Comparison of ENCODE assay signal across 22 mouse cellular contexts in genomic region chr7:51247695-51248094, GRCm38 (mm10).
A peak's percentile ranks its signal among the peaks of the same experiment; 100 is the strongest.
DNase-seq lines count a peak whose midpoint lies in the region; ATAC-seq lines count a peak whose summit lies in the region.
"Had no signal": no experiment of that assay in that cellular context is flagged by ENCODE, and none has a peak within 500 bp of the region (broad histone marks: within the 10 kb centered on the region; RNA-seq: fewer than 3 reads in every experiment).

No protein-coding gene starts in this region.

- no peaks in the 10 kb centered on the region for H3K4me1 ChIP-seq in neural tube, embryonic 11.5 days (ENCODE audit: control insufficient read depth, insufficient read depth, low read length)
- no peaks in the 10 kb centered on the region for H3K4me1 ChIP-seq in neural tube, embryonic 15.5 days
- H3K4me1 ChIP-seq in neural tube, embryonic 12.5 days, result no peaks in the 10 kb centered on the region
- no peaks in the 10 kb centered on the region for H3K4me1 ChIP-seq in neural tube, embryonic 13.5 days (replicated peaks)
- H3K4me1 ChIP-seq in neural tube, embryonic 14.5 days (ENCODE audit: control insufficient read depth, insufficient read depth, low read length), result no peaks in the 10 kb centered on the region

- H3K27me3 ChIP-seq in neural tube, embryonic 11.5 days (ENCODE audit: control insufficient read depth, insufficient read depth, low read length), result no peaks in the 10 kb centered on the region
- no peaks in the 10 kb centered on the region for H3K27me3 ChIP-seq in neural tube, embryonic 15.5 days (replicated peaks)
- no peaks in the 10 kb centered on the region for H3K27me3 ChIP-seq in neural tube, embryonic 12.5 days (replicated peaks)
- no peaks in the 10 kb centered on the region for H3K27me3 ChIP-seq in neural tube, embryonic 13.5 days
- H3K27me3 ChIP-seq in neural tube, embryonic 14.5 days (ENCODE audit: control insufficient read depth, insufficient read depth, low read length), result no peaks in the 10 kb centered on the region
- H3K27me3 ChIP-seq: CH12.LX, Patski had no signal

- H3K27ac ChIP-seq in neural tube, embryonic 11.5 days (ENCODE audit: low read depth, low read length), result no peak overlapping the region
- H3K27ac ChIP-seq in neural tube, embryonic 15.5 days (replicated peaks), result no peak overlapping the region
- no peak overlapping the region for H3K27ac ChIP-seq in neural tube, embryonic 12.5 days
- H3K27ac ChIP-seq in neural tube, embryonic 13.5 days (replicated peaks), result no peak overlapping the region
- no peak overlapping the region for H3K27ac ChIP-seq in neural tube, embryonic 14.5 days (ENCODE audit: low read depth, low read length)

- no peaks in the 10 kb centered on the region for H3K9me3 ChIP-seq in neural tube, embryonic 11.5 days (ENCODE audit: control insufficient read depth, low read length)
- no peaks in the 10 kb centered on the region for H3K9me3 ChIP-seq in neural tube, embryonic 15.5 days (replicated peaks)
- no peaks in the 10 kb centered on the region for H3K9me3 ChIP-seq in neural tube, embryonic 12.5 days
- no peaks in the 10 kb centered on the region for H3K9me3 ChIP-seq in neural tube, embryonic 13.5 days
- no peaks in the 10 kb centered on the region for H3K9me3 ChIP-seq in neural tube, embryonic 14.5 days (ENCODE audit: control insufficient read depth, low read length)
- H3K9me3 ChIP-seq: G1E had no signal

- peak; percentile 60; the same call in 1 of the 2 replicates for ATAC-seq in neural tube, embryonic 11.5 days (ENCODE audit: insufficient read depth, low FRiP score, low TSS enrichment)
- no peak for ATAC-seq in neural tube, embryonic 15.5 days (ENCODE audit: low FRiP score)
- ATAC-seq in neural tube, embryonic 12.5 days (ENCODE audit: low FRiP score, low read depth), result 0 out of 2 replicates have a peak, but pooled peaks have one; percentile 48
- ATAC-seq in neural tube, embryonic 13.5 days (ENCODE audit: low read depth), result peak; percentile 61
- ATAC-seq in neural tube, embryonic 14.5 days (ENCODE audit: low read depth), result peak; percentile 56; the same call in 1 of the 2 replicates
- ATAC-seq: activated CD4-positive, CD25-positive, alpha-beta regulatory T cell, adult 4 months; CD4-positive, CD25-positive, alpha-beta regulatory T cell, adult 4 months; Patski had no signal

- intact Hi-C loops in left cerebral cortex, postnatal 4 days (cut with DNase I), result no loop called here

- no peak overlapping the region for H3K4me2 ChIP-seq in neural tube, embryonic 11.5 days (ENCODE audit: low read depth)
- no peak overlapping the region for H3K4me2 ChIP-seq in neural tube, embryonic 15.5 days
- H3K4me2 ChIP-seq in neural tube, embryonic 12.5 days (replicated peaks), result no peak overlapping the region
- H3K4me2 ChIP-seq in neural tube, embryonic 13.5 days, result no peak overlapping the region
- no peak overlapping the region for H3K4me2 ChIP-seq in neural tube, embryonic 14.5 days (ENCODE audit: low read depth, low read length)

- WGBS in neural tube, embryonic 11.5 days, result 73% methylated on average over 2 of the region's 2 CpGs
- 55% methylated on average over 2 of the region's 2 CpGs for WGBS in neural tube, embryonic 15.5 days
- WGBS in neural tube, embryonic 12.5 days, result 80% methylated on average over 2 of the region's 2 CpGs
- 65% methylated on average over 2 of the region's 2 CpGs for WGBS in neural tube, embryonic 13.5 days
- WGBS in neural tube, embryonic 14.5 days, result 64% methylated on average over 2 of the region's 2 CpGs

- H3K36me3 ChIP-seq in neural tube, embryonic 11.5 days (ENCODE audit: control insufficient read depth, insufficient read depth, low read length), result no peaks in the 10 kb centered on the region
- no peaks in the 10 kb centered on the region for H3K36me3 ChIP-seq in neural tube, embryonic 15.5 days
- H3K36me3 ChIP-seq in neural tube, embryonic 12.5 days, result no peaks in the 10 kb centered on the region
- no peaks in the 10 kb centered on the region for H3K36me3 ChIP-seq in neural tube, embryonic 13.5 days
- H3K36me3 ChIP-seq in neural tube, embryonic 14.5 days (ENCODE audit: control insufficient read depth, insufficient read depth, low read length), result no peaks in the 10 kb centered on the region
- H3K36me3 ChIP-seq: G1E had no signal

- no peak for DNase-seq in neural tube, embryonic 11.5 days (ENCODE audit: low spot score)
- no peak for DNase-seq in neural tube, embryonic 10.5 days (ENCODE audit: extremely low spot score, low spot score)
- no peak for DNase-seq in left cerebral cortex, postnatal 4 days
- DNase-seq in embryo, embryonic 11 days, result no peak
- DNase-seq: adrenal gland, adult 2 months; adrenal gland, adult 8-10 months; adrenal gland, postnatal 10 days; adrenal gland, postnatal 14 days; adrenal gland, postnatal 25 days; adrenal gland, postnatal 36 days; B cell, adult 2 months; cerebellum, adult 11 months; cerebellum, adult 11-12 months had no signal

- H3K4me3 ChIP-seq in neural tube, embryonic 11.5 days (ENCODE audit: low read depth, low read length), result no peak overlapping the region
- H3K4me3 ChIP-seq in neural tube, embryonic 15.5 days (replicated peaks), result no peak overlapping the region
- H3K4me3 ChIP-seq in neural tube, embryonic 12.5 days, result no peak overlapping the region
- H3K4me3 ChIP-seq in neural tube, embryonic 13.5 days, result no peak overlapping the region
- no peak overlapping the region for H3K4me3 ChIP-seq in neural tube, embryonic 14.5 days (ENCODE audit: low read depth, low read length)

- no peak overlapping the region for H3K9ac ChIP-seq in neural tube, embryonic 11.5 days (ENCODE audit: low read length)
- H3K9ac ChIP-seq in neural tube, embryonic 15.5 days (replicated peaks), result no peak overlapping the region
- no peak overlapping the region for H3K9ac ChIP-seq in neural tube, embryonic 12.5 days
- H3K9ac ChIP-seq in neural tube, embryonic 13.5 days, result no peak overlapping the region
- no peak overlapping the region for H3K9ac ChIP-seq in neural tube, embryonic 14.5 days (replicated peaks; ENCODE audit: low read depth, low read length)
